ENCODE assay signal across 9 mouse cellular contexts in the genomic region with DNA sequence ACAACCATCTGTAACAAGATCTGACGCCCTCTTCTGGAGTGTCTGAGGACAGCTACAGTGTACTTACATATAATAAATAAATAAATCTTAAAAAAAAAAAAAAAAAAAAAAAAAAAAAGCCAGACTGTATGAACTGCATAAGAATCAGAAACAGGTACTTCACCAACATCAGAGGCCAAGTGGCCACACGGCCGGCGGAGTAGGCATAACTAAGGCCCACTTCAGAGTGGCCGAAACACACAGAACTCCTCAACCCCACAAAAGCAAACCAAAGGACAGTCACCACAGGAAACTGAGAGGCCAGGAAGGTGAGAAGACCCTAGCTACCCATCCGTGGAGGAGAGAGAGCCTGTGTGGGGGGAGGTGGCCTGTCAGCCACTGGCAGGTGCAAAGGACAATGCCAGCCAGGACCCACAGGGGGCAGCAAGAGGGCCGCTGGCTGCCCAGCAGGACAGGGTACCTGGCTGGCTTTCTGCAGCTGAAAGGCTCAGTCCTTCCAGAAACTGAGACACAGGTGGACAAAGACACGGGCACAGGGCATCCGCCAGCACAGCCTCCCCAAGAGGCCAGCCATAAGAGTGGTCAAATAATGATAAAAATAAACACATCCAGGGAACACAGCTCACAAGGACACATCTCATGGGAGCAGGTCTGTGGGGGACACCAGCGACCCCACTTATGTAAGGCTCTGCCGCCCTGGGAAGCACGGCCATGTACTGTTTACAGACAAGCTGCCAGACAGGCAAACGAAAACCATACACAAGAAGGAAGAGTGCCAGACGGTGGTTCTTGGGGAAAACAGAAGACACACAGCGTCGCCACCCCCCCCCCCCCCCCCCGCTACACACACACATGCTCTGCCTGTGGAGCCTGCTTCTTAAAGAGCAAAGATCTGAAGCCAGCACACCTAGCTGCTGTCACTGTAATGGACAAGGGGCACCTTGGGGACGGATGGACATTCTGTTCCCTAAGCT. TPM values are rescaled to one million over a fixed set of nuclear protein-coding genes. Genes with fewer than 3 reads are reported as not detected.
DNase-seq lines count a peak whose midpoint lies in the region; ATAC-seq and TF ChIP-seq lines count a peak whose summit lies in the region.
"Had no signal": no experiment of that assay in that cellular context is flagged by ENCODE, and none has a peak within 500 bp of the region (broad histone marks: within the 10 kb centered on the region; RNA-seq: fewer than 3 reads in every experiment).

No protein-coding gene starts in this region.

- no peaks in the 10 kb centered on the region for H3K36me3 ChIP-seq in liver, adult 2 months (ENCODE audit: control insufficient read depth, insufficient read depth, low read length)
- no peaks in the 10 kb centered on the region for H3K36me3 ChIP-seq in liver, embryonic 12.5 days
- no peaks in the 10 kb centered on the region for H3K36me3 ChIP-seq in hindbrain, embryonic 11.5 days (ENCODE audit: control insufficient read depth, insufficient read depth, low read length)
- H3K36me3 ChIP-seq: limb, embryonic 12.5 days had no signal

- H3K9me3 ChIP-seq in liver, embryonic 12.5 days (replicated peaks), result no peaks in the 10 kb centered on the region
- no peaks in the 10 kb centered on the region for H3K9me3 ChIP-seq in hindbrain, embryonic 11.5 days (ENCODE audit: control insufficient read depth, low read length)

- TF ChIP-seq POLR2A in liver, adult 2 months (IDR thresholded peaks at IDR 0.05; ENCODE audit: extremely low read depth, insufficient read depth, low read length), result no peak

- no peaks in the 10 kb centered on the region for H3K27me3 ChIP-seq in liver, adult 2 months (ENCODE audit: control insufficient read depth, insufficient read depth, low read length)
- no peaks in the 10 kb centered on the region for H3K27me3 ChIP-seq in liver, embryonic 12.5 days (replicated peaks)
- no peaks in the 10 kb centered on the region for H3K27me3 ChIP-seq in hindbrain, embryonic 11.5 days (ENCODE audit: control insufficient read depth, insufficient read depth, low read length)

- peaks cover 18% of the 10 kb centered on the region for H3K4me1 ChIP-seq in liver, adult 2 months (ENCODE audit: control insufficient read depth, insufficient read depth, low read length)
- peaks cover 60% of the 10 kb centered on the region for H3K4me1 ChIP-seq in liver, embryonic 12.5 days
- peaks cover 30% of the 10 kb centered on the region for H3K4me1 ChIP-seq in hindbrain, embryonic 11.5 days (replicated peaks; ENCODE audit: control insufficient read depth, insufficient read depth, low read length)

- H3K79me2 ChIP-seq in liver, adult 2 months (ENCODE audit: control insufficient read depth, insufficient read depth, low read length), result peaks cover 57% of the 10 kb centered on the region

- ATAC-seq in liver, embryonic 12.5 days, result no peak
- ATAC-seq in hindbrain, embryonic 11.5 days (ENCODE audit: low FRiP score), result no peak

- no peak overlapping the region for H3K27ac ChIP-seq in liver, adult 2 months (replicated peaks; ENCODE audit: insufficient read depth, low read depth, low read length)
- no peak overlapping the region for H3K27ac ChIP-seq in liver, embryonic 12.5 days
- H3K27ac ChIP-seq in hindbrain, embryonic 11.5 days (ENCODE audit: low read depth, low read length), result no peak overlapping the region; the same call in 1 of the 2 replicates
- H3K27ac ChIP-seq: limb, embryonic 12.5 days had no signal

- no peak for DNase-seq in liver, adult 2 months (ENCODE audit: extremely low read depth, low read depth, low spot score)
- peak; percentile 86 for DNase-seq in cerebellum, adult 9-10 months
- no peak for DNase-seq in hindbrain, embryonic 11.5 days (ENCODE audit: low spot score)
- peak; percentile 73 for DNase-seq in lung, postnatal 10 days
- peak; percentile 62 for DNase-seq in thymus, postnatal 14 days
- no peak for DNase-seq in adipocyte (ENCODE audit: low spot score)
- no peak for DNase-seq in right cerebral cortex, adult 2 months (ENCODE audit: low spot score in 2 of 2)

- H3K4me2 ChIP-seq in liver, embryonic 12.5 days, result no peak overlapping the region
- H3K4me2 ChIP-seq in hindbrain, embryonic 11.5 days (replicated peaks; ENCODE audit: low read depth, low read length), result 0 out of 2 replicates have a peak overlapping the region, but pooled peaks have one; percentile 0
- H3K4me2 ChIP-seq: limb, embryonic 12.5 days had no signal

- H3K9ac ChIP-seq in liver, adult 2 months (ENCODE audit: low read depth, low read length), result no peak overlapping the region
- no peak overlapping the region for H3K9ac ChIP-seq in liver, embryonic 12.5 days
- H3K9ac ChIP-seq in hindbrain, embryonic 11.5 days (ENCODE audit: low read depth, low read length), result no peak overlapping the region
- H3K9ac ChIP-seq: limb, embryonic 12.5 days had no signal

- peak; percentile 81 for TF ChIP-seq CTCF in liver, adult 2 months (IDR thresholded peaks at IDR 0.05; ENCODE audit: low read depth, low read length)

- WGBS in liver, adult 2 months, result 52% methylated on average over 18 of the region's 18 CpGs
- 64% methylated on average over 17 of the region's 18 CpGs for WGBS in liver, embryonic 12.5 days (ENCODE audit: insufficient replicate concordance)
- 63% methylated on average over 16 of the region's 18 CpGs for WGBS in hindbrain, embryonic 11.5 days

- H3K4me3 ChIP-seq in liver, adult 2 months (ENCODE audit: insufficient read depth, low read depth, low read length), result no peak overlapping the region
- H3K4me3 ChIP-seq in liver, embryonic 12.5 days, result no peak overlapping the region
- no peak overlapping the region for H3K4me3 ChIP-seq in hindbrain, embryonic 11.5 days (ENCODE audit: low read depth, low read length)
- H3K4me3 ChIP-seq: limb, embryonic 12.5 days had no signal

RNA-seq across cellular contexts. Expression of gene Ccdc85c, which starts 44.1 kb away (rescaled TPM):
- total RNA-seq in liver, adult 2 months (2014; rRNA removed), result 4.1 and 7.1 TPM in 2 replicates
- polyA plus RNA-seq in liver, adult 2 months (2012; rRNA removed), result 15.2 and 18.6 TPM in 2 replicates
- 3.3 and 3.4 TPM in 2 replicates for polyA plus RNA-seq in liver, embryonic 12.5 days (2016; fragmentation: Nextera tagmentation; extraction: Ambion mirVana)
- 17.2 and 17.8 TPM in 2 replicates for polyA plus RNA-seq in hindbrain, embryonic 11.5 days (2014; fragmentation: Nextera tagmentation; extraction: Ambion mirVana)

RNA-seq across cellular contexts. Expression of gene Ccnk, which starts 51.7 kb away (rescaled TPM):
- 4.1 and 5.9 TPM in 2 replicates for total RNA-seq in liver, adult 2 months (2014; rRNA removed)
- polyA plus RNA-seq in liver, adult 2 months (2012; rRNA removed), result 5.8 and 8.5 TPM in 2 replicates
- 2.3 and 3.0 TPM in 2 replicates for polyA plus RNA-seq in liver, embryonic 12.5 days (2016; fragmentation: Nextera tagmentation; extraction: Ambion mirVana)
- 8.6 and 10.6 TPM in 2 replicates for polyA plus RNA-seq in hindbrain, embryonic 11.5 days (2014; fragmentation: Nextera tagmentation; extraction: Ambion mirVana)

RNA-seq across cellular contexts. Expression of gene Setd3, which starts 52.0 kb away (rescaled TPM):
- 60.9 and 70.4 TPM in 2 replicates for total RNA-seq in liver, adult 2 months (2014; rRNA removed)
- 17.6 and 19.3 TPM in 2 replicates for polyA plus RNA-seq in liver, adult 2 months (2012; rRNA removed)
- polyA plus RNA-seq in liver, embryonic 12.5 days (2016; fragmentation: Nextera tagmentation; extraction: Ambion mirVana), result 71.3 and 76.4 TPM in 2 replicates
- polyA plus RNA-seq in hindbrain, embryonic 11.5 days (2014; fragmentation: Nextera tagmentation; extraction: Ambion mirVana), result 90.7 and 92.1 TPM in 2 replicates

Comparison
In these comparisons a context has a peak if more than half of its experiments do, and no peak if none do; other contexts are left out.
1. DNase-seq: peak in cerebellum, adult 9-10 months (single experiment), lung, postnatal 10 days (single experiment) and thymus, postnatal 14 days (single experiment); none in liver, adult 2 months (single experiment), hindbrain, embryonic 11.5 days (single experiment), adipocyte (single experiment) and right cerebral cortex, adult 2 months (0 of 2).